Mouse (Mus musculus) brain, embryonic 14.5 days (tissue): ENCODE data around the gene Col4a5.

Experiments used
- CTCF ChIP-seq: fragments of 200-500 bp; IDR thresholded peaks from 2 replicates; pipeline ENCODE4 v1.5.1; 2012; ENCODE audit warnings: inconsistent platforms, mild to moderate bottlenecking, moderate library complexity, borderline replicate concordance; ENCODE audit not compliant: insufficient read depth, insufficient read length; ENCODE audit errors: extremely low read depth
- POLR2A ChIP-seq: fragments of 200-500 bp; IDR thresholded peaks from 2 replicates; pipeline ENCODE4 v1.6.1; 2012; ENCODE audit warnings: mild to moderate bottlenecking, inconsistent platforms, borderline replicate concordance; ENCODE audit not compliant: poor library complexity, insufficient read depth, insufficient read length, severe bottlenecking; ENCODE audit errors: extremely low read depth

DNA sequence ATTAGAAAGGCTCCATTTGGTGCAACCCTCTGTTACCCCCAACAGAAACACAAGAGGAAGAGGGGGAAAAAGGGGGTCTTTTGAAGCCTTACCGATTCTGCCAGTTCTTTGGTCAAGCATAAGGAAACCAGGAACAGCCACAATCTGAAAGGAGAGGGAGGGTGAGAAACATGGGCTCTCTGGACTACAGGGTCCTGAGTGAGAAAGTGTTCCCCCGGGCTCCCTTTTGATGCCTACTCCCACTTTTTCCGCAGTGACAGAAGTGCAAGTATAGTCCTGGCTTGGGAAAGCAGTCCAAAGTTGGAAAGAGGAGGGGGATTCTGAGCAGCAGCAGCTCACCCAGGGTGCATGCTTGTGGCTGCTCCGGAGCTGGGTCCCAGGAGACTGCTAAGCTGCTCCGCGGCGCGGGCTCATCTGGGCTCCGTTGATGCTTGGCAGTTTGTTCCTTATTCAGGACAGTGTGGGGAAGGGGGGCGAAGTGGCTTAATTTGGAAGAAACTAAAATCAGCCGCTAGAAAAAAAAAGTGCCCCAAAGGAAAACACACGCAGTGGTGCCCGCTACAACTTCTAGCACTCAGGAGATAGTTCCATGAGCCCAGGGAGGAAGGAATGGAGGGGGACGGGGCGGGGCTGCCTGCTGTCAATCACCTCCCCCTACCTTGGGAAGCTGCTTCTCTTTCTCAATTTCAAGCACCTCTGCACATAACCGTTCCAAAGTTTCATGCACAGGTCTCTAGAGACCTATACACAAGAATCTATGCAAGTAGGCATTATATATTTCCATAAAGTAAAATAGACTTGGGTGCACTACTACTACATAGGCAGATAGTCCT, 1.5 kb upstream of the Col4a5 start, which contains the start of gene Col4a6:
- TF ChIP-seq CTCF (no peak), POLR2A (no peak)
